Mouse (Mus musculus) megakaryocyte, embryonic 14.5 days (primary cell): ENCODE measurements around the gene B4galt2.

Experiments
- FLI1 ChIP-seq: IDR thresholded peaks from 2 replicates; pipeline ENCODE4 v1.6.1; 2012; ENCODE audit warnings: low read length, inconsistent platforms, mixed read lengths
- GATA1 ChIP-seq: IDR thresholded peaks from 3 replicates; pipeline ENCODE4 v1.6.1; 2012; ENCODE audit warnings: mixed read lengths, low read length, inconsistent platforms, borderline replicate concordance

GRCm38 (mm10) chr4:117915489-117916105 is 32.3 kb upstream of the B4galt2 start:
- TF ChIP-seq GATA1 (no peak), FLI1 (no peak)
